Mouse (Mus musculus) hindlimb bud, embryonic 11.5 days (tissue): ENCODE measurements around the gene Lamb3.
"Not testable (repeated sequence)": the region's sequence is repeated elsewhere in the genome, so short reads cannot be mapped to it uniquely, and the experiment has no call there.

Source experiments
- DNase-seq: peaks from one replicate; pipeline ENCODE4 v3.0.0-alpha.2; 2012; ENCODE audit warnings: low read depth, low spot score; ENCODE audit errors: extremely low spot score

The Lamb3 gene

DNA sequence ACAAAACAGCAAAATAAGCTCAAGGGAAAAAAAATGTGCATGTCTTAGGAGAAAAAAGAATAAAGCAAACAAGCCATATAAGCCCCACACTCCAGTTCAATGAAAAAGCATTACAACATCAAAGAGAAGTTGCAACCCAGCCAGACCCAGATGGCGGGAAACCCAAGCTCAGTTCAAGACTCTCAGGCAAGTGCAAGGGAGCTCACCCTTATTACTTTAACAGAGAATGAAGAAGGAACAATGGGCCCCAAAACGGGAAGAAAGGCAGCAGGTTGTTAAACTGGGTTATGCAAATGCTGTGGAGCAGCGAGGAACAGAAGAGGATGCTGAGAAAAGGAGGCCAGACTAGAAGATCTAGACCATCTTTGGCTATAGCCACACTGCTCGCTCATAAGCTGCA lies 35.4 kb downstream of the Lamb3 start:
- DNase-seq: no peak

GRCm38 (mm10) chr1:193243571-193244193 lies 36.2 kb downstream of the Lamb3 start:
- no peak for DNase-seq

- DNase-seq: no peak
Measured at GRCm38 (mm10) chr1:193244235-193244634, 36.7 kb downstream of the Lamb3 start.

GRCm38 (mm10) chr1:193250026-193250425 lies 42.5 kb downstream of the Lamb3 start:
- no peak for DNase-seq

- DNase-seq: no peak
Measured at GRCm38 (mm10) chr1:193251386-193251785, 43.9 kb downstream of the Lamb3 start.

DNA sequence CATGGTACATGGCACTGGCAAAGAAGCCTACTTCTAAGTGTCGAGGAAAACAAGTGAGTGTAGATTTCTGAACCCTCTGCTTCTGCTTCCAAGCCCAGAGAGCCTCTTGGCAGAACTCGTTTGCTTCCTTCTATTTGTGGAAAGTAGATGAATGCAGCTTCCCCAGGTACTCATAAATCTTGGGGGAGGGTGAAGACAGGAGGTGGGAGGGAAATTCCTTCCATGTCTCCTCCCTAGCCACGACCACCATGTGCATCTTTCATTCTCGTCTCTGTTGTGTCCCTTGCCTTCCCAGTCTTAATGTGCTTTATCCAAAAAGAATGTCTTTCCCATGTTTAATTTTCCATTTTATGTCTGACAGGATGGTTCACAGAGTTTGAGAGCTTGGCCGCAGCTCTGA lies 45.1 kb downstream of the Lamb3 start:
- DNase-seq: no peak

- not testable (repeated sequence) for DNase-seq
Measured at GRCm38 (mm10) chr1:193253895-193254294, 46.4 kb downstream of the Lamb3 start.

GRCm38 (mm10) chr1:193255032-193255431 lies 47.5 kb downstream of the Lamb3 start:
- DNase-seq: no peak

DNA sequence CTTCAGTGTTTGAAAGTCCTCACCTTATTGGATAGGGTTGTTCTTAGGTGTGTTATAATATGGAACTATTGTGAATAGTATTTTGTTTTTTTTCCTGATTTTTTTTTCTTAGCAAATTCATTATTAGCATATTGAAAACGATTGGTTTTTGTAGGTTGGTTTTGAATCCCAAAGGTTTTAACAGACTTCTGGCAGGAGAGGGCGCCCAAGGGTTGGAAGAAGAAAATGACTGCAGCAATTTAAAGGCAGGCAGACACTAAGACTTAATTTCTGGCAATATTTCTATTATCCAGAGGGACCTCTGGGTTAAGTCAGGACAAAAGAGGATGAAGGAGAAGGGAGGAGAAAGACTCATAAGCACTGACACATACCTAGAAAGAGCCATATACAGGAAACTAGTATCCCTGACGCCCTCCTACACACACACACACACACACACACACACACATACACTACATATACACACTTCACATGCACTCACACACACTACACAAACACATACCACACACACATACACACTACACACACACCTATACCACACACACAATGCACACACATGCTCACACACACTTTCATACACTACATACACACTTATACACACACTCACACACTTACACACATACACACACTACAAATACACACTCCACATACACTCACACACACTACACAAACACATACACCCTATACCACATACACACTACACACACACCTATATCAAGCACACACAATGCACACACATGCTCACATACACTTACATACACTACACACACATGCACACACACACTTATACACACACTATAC lies 48.2 kb downstream of the Lamb3 start:
- DNase-seq: no peak

DNA sequence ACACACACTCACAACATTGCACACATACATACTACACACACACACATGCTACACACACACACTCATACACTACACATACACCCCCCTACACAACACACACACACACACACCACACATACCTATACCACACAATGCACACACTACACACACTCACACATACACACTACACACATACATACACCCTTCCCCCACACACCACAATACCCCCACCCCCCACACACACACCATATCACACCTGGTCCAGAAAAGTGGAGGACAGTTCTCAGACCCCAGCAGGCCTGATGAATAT lies 48.7 kb downstream of the Lamb3 start:
- no peak for DNase-seq

DNA sequence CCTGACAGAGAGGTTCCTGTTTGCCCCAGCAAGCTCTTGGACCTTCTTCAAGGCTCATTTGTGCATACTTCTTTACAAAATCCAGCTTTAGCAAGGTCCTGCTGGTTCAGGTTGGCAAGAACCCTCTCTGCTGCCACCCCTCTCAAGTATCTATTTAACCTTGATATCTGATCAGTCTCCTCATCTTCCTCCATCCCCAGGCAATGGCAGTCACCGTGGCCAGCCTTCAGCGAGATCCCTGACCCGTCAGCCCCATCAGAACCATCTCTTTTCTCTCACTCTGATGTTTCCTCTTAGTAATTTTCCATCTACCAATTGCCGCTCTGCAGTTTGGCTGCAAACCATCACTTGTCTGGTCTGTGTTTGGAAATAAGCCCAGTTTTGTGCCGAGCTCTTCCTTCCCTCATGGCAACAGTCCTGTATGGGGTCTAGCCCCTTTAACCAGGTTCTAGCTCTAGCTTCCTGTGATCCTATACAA lies 49.2 kb downstream of the Lamb3 start:
- DNase-seq: no peak

- no peak for DNase-seq
Measured at GRCm38 (mm10) chr1:193259559-193259958, 52.1 kb downstream of the Lamb3 start.

DNA sequence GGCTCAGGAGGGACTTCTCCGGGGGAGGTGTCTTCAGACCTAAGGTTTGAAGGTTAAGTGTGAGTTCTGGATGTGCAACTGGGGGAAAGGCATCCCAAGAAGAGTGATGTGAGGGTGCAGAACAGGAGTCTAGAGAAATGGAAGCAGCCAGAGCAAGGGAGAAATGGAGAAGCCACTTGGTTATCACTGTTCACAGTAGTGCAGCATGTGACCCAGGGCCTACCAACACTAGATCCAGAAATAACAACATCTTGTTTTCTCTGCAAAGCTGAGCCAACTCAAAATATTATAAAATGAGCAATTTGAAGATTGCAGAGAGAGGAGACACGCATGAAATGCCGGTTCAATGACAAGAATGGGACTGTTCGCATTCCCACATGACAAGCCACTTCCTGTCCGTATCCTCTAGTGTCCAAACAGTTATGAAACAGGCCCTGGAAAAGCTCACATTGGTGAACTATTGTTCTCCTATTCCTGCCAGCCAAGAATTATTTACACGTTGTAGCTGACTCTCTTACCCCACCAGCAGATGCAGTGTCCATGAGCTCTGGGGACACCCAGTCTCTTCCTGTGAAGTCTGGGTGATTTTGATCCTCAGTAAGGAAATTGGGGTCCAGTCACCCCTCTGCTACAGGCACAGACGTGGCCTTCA lies 54.5 kb downstream of the Lamb3 start:
- DNase-seq: no peak

DNA sequence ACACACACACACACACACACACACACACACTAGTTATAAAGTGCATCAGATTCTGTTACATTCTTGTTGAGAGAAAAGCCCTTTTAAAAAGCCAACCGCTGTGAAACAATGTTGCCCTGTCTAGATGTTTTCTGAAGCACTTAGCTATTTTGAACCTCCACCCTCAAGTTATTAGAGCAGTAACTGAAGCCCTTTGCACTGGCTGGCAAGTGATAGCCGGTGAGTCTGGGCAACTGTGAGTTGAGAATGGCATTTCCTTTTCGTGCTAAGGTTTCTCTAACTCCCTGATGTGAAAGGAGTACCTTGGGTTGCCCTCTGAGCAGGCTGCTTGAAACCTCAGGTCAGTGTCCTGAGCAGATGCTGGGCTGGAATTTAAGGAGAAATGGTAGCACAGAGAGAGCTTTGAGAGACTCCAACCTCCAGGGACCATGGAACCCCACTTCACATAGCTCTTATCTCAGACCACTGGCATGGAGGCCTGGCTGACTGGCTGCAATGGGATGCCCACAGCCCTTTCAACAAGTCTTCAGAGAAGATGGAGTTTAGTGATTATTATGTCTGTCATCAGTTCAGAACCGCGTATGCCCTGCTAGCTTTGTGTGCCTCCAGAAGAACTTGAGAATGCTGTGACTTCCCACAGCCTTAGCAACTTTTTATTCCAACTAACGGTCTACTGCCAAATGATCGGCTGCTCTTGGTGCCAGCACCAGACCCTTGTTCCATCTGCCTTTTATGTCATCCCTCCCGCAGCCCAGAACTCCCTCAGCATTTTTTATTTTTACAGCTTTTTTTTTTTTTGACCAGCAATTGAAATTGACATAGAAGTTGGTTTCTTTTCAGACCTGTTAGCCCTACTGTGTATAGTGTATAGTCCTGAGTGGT lies 55.8 kb downstream of the Lamb3 start:
- no peak for DNase-seq

DNA sequence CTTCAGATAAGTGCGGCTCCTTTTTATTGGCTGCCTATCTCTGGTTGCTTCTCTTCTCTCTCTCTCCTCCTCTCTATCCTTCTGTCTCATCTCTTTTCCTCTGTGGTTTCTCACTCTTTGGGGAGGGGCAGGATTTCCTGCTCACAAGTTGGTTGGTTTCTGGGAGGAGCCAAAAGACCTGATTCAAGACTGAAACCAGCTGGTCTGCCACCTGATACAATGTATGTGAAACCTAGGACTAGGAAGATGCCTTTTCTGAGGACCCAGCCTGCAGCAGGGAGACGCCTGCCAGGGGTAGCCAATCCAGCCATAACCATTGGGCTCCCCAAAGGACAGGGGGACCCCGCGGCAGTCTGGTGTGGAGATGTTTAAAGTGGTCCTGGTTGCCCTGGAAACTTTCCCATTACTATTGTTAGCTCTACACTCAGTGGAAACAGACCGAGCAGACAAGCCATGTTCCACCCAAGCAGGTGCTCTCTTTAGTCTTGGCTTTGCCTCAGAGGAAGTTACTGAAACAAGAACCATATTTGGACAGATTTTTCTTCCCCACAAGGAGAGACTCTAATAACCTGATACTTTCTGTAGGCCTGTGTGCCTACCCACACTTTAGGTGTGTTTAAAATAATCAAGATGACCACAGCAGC lies 56.6 kb downstream of the Lamb3 start, which contains the start of gene Hsd11b1:
Gene Hsd11b1 (minus strand): TSS at position 121 of the 644 bp plus-strand sequence.
- no peak for DNase-seq

- DNase-seq: no peak
Measured at GRCm38 (mm10) chr1:193265734-193266133, 58.2 kb downstream of the Lamb3 start.

GRCm38 (mm10) chr1:193270965-193271763 lies 63.7 kb downstream of the Lamb3 start:
- no peak for DNase-seq

DNA sequence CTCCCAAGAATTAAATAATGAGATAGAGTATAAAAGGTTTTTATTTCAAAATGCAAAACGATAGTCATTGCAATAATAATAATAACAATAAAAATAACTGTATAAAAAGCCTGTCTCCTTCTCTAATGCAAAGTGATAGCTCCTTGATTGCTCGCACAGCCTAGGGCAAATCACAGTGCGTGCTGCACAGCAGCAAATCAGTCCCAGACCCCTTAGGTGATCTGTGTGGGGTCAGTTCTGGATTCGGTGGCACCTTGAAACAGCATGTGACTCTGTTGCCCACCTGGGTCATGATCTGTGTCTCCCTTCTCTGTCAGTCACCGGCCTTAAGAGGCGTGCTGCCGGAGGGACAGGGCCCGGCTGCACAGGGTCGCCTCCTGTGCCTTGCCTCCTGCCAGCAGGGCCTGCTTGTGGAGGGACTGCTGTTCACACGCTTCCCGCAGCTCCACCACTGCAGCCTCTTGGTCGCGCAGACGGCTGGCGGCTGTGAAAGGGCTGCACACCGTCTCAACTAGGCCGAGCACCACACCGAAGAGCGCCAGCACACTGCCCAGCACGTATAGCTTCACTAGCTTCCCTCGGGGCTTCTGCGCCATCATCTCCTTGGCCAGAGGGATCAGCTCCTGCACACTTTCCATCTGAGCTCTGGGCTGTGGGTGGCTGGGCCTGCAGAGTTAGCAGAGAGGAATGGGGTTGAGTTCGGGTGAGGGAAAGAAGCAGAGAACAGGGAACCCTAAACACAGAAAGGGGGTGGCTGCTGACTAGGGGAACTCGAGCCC lies 64.8 kb downstream of the Lamb3 start:
- no peak for DNase-seq
